Mouse (Mus musculus): Measurements from ENCODE around the gene Palld.

Gene Palld

GRCm38 (mm10) chr8:61502277-61502676, 400.2 kb downstream of the Palld start:
- no peak for DNase-seq (ENCODE audit: low spot score)

DNA sequence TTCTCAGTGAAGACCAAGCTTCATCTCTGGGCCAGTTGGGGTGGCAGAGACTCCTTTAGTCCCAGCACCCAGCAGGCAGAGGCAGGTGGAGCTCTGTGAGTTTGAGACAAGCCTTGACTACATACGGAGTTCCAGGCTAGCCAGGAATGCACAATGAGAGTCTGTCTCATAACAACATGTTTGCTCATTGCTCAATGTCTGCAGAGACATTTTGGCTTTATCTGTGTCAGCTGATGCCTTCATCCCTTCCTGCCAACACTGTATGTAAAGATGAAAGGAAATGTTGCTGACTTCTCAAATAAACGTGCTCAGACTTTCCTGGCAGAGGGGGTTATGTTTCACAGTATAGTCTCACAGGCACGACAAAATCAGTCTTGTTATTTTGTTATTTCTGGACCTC, 401.6 kb downstream of the Palld start:
- no peak for DNase-seq (ENCODE audit: low spot score)

DNA sequence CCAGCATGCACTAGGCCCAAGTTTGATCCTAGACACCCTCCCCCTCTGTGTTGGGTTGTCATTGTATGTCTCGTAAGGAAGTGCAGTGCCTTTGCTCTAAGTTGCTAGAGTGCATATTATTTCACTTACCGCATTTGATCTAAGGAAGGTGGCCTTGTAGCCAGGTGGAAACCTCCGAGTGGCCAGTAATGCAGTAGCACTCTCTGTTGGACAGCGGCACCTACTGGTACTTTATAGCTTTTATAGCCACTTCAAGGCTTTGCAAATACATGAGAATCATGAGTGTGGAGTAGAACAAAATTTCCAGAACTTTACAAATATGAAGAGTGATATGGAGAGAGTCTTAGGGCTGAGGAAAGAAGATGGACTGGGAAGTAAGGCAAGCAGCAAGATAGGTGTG, 403.5 kb downstream of the Palld start:
- no peak for DNase-seq (ENCODE audit: low spot score)

- DNase-seq (ENCODE audit: low spot score) = no peak
Measured at GRCm38 (mm10) chr8:61497110-61497509, 405.4 kb downstream of the Palld start.

- no peak for DNase-seq (ENCODE audit: low spot score)
Measured at GRCm38 (mm10) chr8:61488631-61489030, 413.9 kb downstream of the Palld start.

DNA sequence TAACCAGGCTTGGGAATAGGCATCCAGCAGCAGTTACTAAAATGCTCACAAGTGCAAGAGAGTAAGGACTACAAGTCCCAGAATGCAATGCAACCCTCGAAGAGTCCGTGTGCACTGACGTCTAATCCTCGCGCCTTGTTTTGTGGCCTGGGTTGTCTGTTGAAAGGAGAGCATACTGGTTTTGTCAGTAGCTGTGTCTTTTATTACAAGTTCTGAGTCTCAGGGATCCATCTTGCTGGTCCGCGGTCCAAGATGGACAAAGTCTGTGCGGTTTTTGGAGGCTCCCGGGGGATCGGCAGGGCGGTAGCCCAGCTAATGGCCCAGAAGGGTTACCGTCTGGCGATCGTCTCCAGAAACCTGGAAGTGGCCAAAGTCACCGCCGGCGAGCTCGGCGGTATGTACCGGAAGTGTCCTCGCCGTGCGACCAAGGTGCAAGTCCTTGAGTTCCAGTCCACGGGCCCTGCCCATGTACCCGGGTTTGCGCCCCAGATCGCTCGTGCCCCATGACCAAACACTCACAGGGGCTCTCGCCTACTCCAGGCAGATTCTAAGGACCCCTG, 414.8 kb downstream of the Palld start, which contains the start of gene Cbr4:
Gene Cbr4, plus strand, starts transcription at position 138 of the 560 bp plus-strand sequence.
- DNase-seq (ENCODE audit: low spot score) = peak; percentile 73

- DNase-seq (ENCODE audit: low spot score) = no peak
Measured at GRCm38 (mm10) chr8:61486923-61487529, 415.5 kb downstream of the Palld start.

DNA sequence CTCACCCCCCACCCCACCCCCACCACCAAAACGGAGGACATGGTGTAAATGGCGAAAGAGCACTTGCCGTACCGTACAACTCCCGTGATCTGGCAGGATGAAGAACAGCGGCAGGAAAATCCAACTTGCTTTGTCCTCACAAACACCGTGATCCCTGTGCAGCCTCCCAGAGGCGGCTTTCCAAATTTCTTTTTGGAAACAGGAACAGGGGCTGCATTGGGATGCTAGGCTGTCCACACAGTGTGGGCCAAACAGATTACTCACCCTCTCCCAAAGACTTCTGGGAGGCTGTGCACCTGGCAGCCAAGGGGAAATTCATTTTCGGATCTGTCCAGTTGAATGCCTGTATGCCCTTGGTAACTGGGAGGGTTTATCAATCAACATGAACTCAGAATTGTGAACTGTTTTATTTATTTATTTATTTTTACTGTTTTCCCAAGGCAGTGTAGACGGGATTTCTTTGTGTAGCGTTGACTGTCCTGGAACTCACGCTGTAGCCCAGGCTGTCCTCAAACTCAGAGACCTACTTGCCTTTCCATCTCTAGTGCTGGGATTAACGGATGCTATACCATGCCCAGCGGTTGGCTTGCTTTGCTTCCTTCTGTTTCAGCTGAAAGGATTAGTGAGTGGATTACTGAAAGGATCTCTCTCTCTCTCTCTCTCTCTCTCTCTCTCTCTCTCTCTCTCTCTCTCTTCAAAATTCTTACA, 422.1 kb downstream of the Palld start:
- DNase-seq (ENCODE audit: low spot score) = no peak

GRCm38 (mm10) chr8:61479506-61480214, 422.8 kb downstream of the Palld start:
- DNase-seq (ENCODE audit: low spot score) = no peak

GRCm38 (mm10) chr8:61478793-61479192, 423.7 kb downstream of the Palld start:
- DNase-seq (ENCODE audit: low spot score) = no peak

- DNase-seq (ENCODE audit: low spot score) = no peak
Measured at GRCm38 (mm10) chr8:61478150-61478549, 424.3 kb downstream of the Palld start.

GRCm38 (mm10) chr8:61476160-61476559, 426.3 kb downstream of the Palld start:
- DNase-seq (ENCODE audit: low spot score) = no peak

GRCm38 (mm10) chr8:61475251-61475673, 427.2 kb downstream of the Palld start:
- DNase-seq (ENCODE audit: low spot score) = no peak

DNA sequence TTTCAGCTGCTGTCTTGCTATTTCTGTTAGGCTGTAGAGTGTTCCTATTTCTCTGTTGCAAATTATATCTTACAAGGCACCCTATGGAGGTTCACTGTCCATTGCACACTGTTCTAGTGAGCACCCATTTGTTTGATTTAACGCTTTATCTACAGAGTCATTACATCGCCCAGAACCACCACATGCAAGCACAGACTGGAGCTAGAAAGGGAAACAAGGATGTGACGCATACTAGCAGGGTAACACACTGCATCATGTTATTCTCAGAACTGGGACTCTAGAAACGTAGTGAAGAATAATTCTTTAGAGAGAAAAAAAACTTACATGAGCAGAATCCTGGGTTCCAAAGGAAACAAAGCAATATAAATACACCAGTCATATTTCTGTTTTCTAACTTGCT, 432.3 kb downstream of the Palld start:
- DNase-seq (ENCODE audit: low spot score) = no peak

DNA sequence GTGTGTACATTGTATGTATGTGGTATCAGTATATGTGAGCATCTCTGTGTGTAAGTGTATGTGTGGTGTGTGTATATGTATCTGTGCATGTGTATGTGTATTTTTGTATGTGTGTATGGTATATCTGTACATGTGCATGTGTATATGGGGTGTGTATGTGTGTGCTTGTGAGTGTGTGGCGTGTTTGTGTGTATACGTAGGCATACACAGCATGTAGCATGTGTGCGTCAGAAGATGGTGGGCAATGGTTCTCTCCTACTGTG, 435.0 kb downstream of the Palld start:
- DNase-seq (ENCODE audit: low spot score) = no peak

DNA sequence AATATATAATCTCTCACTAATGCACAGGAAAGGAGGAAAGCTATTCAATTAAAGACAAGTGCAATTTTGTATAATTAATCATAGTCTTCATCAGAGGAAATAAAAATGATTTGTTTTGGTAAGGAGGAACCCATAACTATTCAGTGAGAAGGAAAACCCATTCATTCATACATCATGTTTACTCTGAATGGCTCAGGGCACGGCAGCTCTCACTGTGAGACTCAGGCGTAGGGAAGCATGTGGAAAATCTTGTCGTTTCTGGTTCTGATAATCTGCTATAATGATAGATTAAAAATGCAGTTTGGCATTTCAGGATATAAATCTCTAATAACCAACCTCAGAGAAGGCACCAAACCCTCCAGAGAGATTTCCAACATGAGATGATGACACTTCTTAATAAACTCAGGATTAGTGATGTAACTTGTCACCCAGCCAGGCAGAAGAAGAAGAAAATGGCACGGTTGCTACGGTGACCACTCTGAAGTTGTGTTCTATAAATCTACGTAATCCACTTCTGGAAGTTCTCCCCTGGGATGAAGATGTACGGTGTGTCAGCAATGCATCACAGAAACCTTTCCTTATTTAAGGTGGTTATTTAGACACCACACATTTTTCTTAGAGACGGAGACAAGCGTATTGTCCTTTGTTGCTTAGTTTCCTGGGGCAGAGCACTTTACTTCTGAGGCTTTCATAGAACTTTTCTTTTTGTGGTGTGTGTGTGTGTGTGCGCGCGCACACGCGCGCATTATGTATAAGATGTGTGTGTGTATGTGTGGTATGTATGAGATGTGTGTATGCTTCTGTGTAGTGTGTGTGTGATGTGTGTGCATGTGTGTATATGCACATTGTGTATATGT, 435.6 kb downstream of the Palld start:
- no peak for DNase-seq (ENCODE audit: low spot score)

GRCm38 (mm10) chr8:61464393-61464792, 438.1 kb downstream of the Palld start:
- no peak for DNase-seq (ENCODE audit: low spot score)

DNA sequence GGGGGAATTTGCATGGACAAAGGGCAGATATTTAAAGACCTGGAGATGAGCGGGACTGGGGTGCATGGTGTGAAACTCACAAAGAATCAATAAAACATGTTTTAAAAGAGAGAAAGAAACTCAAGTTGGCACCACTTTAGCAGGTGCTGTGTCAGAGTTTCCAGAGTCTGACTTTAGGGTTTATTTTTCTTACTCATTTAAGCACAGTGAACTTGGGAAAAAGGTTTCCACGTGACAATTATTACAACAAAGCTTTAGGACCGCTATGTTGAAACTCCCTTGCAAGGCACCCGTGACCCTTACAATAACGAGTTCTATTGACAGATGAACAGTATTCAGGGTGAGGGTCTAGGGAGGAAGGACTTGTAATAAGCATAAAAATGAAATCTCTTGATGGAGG, 440.3 kb downstream of the Palld start:
- DNase-seq (ENCODE audit: low spot score) = no peak
